Mouse (Mus musculus): ENCODE data around the gene Arl9.

DNA sequence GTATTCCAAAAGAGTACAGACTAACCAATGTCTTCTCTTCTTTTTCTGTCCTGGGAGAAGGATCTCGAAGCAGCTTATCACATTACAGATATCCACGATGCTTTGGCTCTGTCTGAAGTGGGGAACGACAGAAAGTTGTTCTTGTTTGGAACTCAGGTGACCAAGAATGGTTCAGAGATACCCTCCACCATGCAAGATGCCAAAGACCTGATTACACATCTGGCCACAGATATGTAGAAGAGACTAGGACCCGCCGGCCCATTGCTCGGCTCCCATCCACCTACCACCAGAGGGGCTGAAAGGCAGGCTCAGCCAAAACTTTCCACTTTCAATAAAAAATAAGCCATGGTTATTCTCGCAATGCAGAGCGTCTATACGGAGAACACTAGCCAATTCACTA lies 6.5 kb downstream of the Arl9 start:
- TF ChIP-seq TCF12 (IDR thresholded peaks at IDR 0.05; ENCODE audit: low read depth, low read length) (peak; percentile 50; the same call in 1 of the 2 replicates), EP300 (IDR thresholded peaks at IDR 0.05; ENCODE audit: low read depth in 1 of 2, low read length in 2 of 2) (peak in 1 of 2 experiments; percentile 55; a peak in 1 of 4 replicates)
